In genomic region chr5:81023923-81024715, GRCm38 (mm10) we compare ENCODE assay signal across 8 mouse cellular contexts. TPM values are rescaled to one million over a fixed set of nuclear protein-coding genes. Genes with fewer than 3 reads are reported as not detected.
DNase-seq lines count a peak whose midpoint lies in the region; ATAC-seq and TF ChIP-seq lines count a peak whose summit lies in the region.

No protein-coding gene starts in this region.

- ATAC-seq in heart, embryonic 14.5 days (ENCODE audit: insufficient number of reproducible peaks, insufficient read depth, low FRiP score, low read depth): no peak

- no peak for TF ChIP-seq POLR2A in lung, adult 2 months (IDR thresholded peaks at IDR 0.05; ENCODE audit: borderline replicate concordance, extremely low read depth, low read depth, low read length)

- no peaks in the 10 kb centered on the region for H3K36me3 ChIP-seq in heart, embryonic 14.5 days (ENCODE audit: control insufficient read depth, insufficient read depth, low read length)

- H3K27me3 ChIP-seq in heart, embryonic 14.5 days (ENCODE audit: control insufficient read depth, insufficient read depth, low read length): no peaks in the 10 kb centered on the region

- 17% methylated on average over 17 of the region's 17 CpGs for WGBS in heart, embryonic 14.5 days
- 27% methylated on average over 17 of the region's 17 CpGs for WGBS in lung, adult 2 months

- no peaks in the 10 kb centered on the region for H3K9me3 ChIP-seq in heart, embryonic 14.5 days (ENCODE audit: control insufficient read depth, low read length)

- no peak overlapping the region for H3K9ac ChIP-seq in heart, embryonic 14.5 days (ENCODE audit: low read length)

- peak; percentile 80 for DNase-seq in Muller cell, postnatal 12 days (ENCODE audit: inconsistent ontology term)
- peak; percentile 69 for DNase-seq in embryo, embryonic 10 days (ENCODE audit: low spot score)
- peak; percentile 9 for DNase-seq in lung, adult 2 months
- peak; percentile 36 for DNase-seq in retina, postnatal 1 day
- DNase-seq in ovary, postnatal 14 days (ENCODE audit: low spot score): no peak
- no peak for DNase-seq in cerebellum, postnatal 4 days (ENCODE audit: low spot score in 2 of 2)
- DNase-seq in layer of hippocampus, postnatal 25 days (ENCODE audit: extremely low spot score in 1 of 2, low spot score in 1 of 2): no peak

- H3K27ac ChIP-seq in heart, embryonic 14.5 days (replicated peaks in 1 of 2; ENCODE audit: control insufficient read depth in 1 of 2, insufficient read depth in 1 of 2, low read depth in 2 of 2, low read length in 2 of 2): no peak overlapping the region

- peaks cover 9 to 11% of the 10 kb centered on the region in 2 experiments; a peak in 3 of 4 replicates for H3K4me1 ChIP-seq in heart, embryonic 14.5 days (ENCODE audit: control insufficient read depth in 2 of 2, insufficient read depth in 2 of 2, low read length in 2 of 2)
- no peaks in the 10 kb centered on the region; the same call in 1 of the 2 replicates for H3K4me1 ChIP-seq in lung, adult 2 months (ENCODE audit: control insufficient read depth, insufficient read depth, low read length)

- peak overlapping the region; percentile 1 to 7; a peak in 2 of 4 replicates for H3K4me3 ChIP-seq in heart, embryonic 14.5 days (ENCODE audit: control insufficient read depth in 1 of 2, insufficient read depth in 1 of 2, low read depth in 1 of 2, low read length in 2 of 2)
- H3K4me3 ChIP-seq in lung, adult 2 months (replicated peaks; ENCODE audit: extremely low read depth, low read depth, low read length): peak overlapping the region; percentile 41

- H3K4me2 ChIP-seq in heart, embryonic 14.5 days (ENCODE audit: low read length): peak overlapping the region; percentile 60

- no peak for TF ChIP-seq CTCF in lung, adult 2 months (IDR thresholded peaks at IDR 0.05; ENCODE audit: insufficient read depth, low read length)

RNA-seq across cellular contexts. Expression of gene Adgrl3, which starts 4.2 kb away (rescaled TPM):
- polyA plus RNA-seq in heart, embryonic 14.5 days (2014; fragmentation: Nextera tagmentation; extraction: Ambion mirVana): 8.0 and 8.5 TPM in 2 replicates
- polyA plus RNA-seq in lung, adult 2 months (2012; rRNA removed): 22.5 and 30.7 TPM in 2 replicates
- 100 to 1,000 TPM; 156 to 185 TPM for total RNA-seq in layer of hippocampus, postnatal 25 days (2021)

Comparison
In these comparisons a context has a peak if more than half of its experiments do, and no peak if none do; other contexts are left out.
1. DNase-seq: peak in Muller cell, postnatal 12 days (single experiment), embryo, embryonic 10 days (single experiment), lung, adult 2 months (single experiment) and retina, postnatal 1 day (single experiment); none in ovary, postnatal 14 days (single experiment), cerebellum, postnatal 4 days (0 of 2) and layer of hippocampus, postnatal 25 days (0 of 2).